Mouse (Mus musculus) forebrain, embryonic 11.5 days (tissue): ENCODE results near the gene Fam124b. TPM values are rescaled to one million over a fixed set of nuclear protein-coding genes. Genes with fewer than 3 reads are reported as not detected.

Experiments used
- ATAC-seq: fragments of 200-750 bp; cut with Nextera tagmentation; replicated peaks from 2 replicates; pipeline ENCODE4 v1.8.0; 2017; ENCODE audit warnings: moderate TSS enrichment; ENCODE audit not compliant: low FRiP score
- DNase-seq: peaks from one replicate; pipeline ENCODE4 v3.0.0-alpha.2; 2017; ENCODE audit warnings: low spot score
- H3K27ac ChIP-seq: fragments of 300-500 bp; sonication (generic); 2 replicates; pipeline ENCODE4 v1.5.1; 2014; ENCODE audit warnings: low read depth, low read length
- H3K27me3 ChIP-seq: fragments of 300-500 bp; sonication (generic); 2 replicates; pipeline ENCODE4 v1.6.1; 2014; ENCODE audit warnings: mild to moderate bottlenecking, low read length, mixed read lengths; ENCODE audit not compliant: control insufficient read depth, insufficient read depth
- H3K36me3 ChIP-seq: fragments of 300-500 bp; sonication (generic); 2 replicates; pipeline ENCODE4 v1.6.1; 2014; ENCODE audit warnings: mild to moderate bottlenecking, low read length, moderate library complexity, mixed read lengths; ENCODE audit not compliant: control insufficient read depth, insufficient read depth
- H3K4me1 ChIP-seq: fragments of 300-500 bp; sonication (generic); replicated peaks from 2 replicates; pipeline ENCODE4 v1.6.1; 2014; ENCODE audit warnings: low read length, mixed read lengths; ENCODE audit not compliant: control insufficient read depth, insufficient read depth
- H3K4me2 ChIP-seq: fragments of 300-500 bp; sonication (generic); 2 replicates; pipeline ENCODE4 v1.6.1; 2014; ENCODE audit warnings: low read depth, mild to moderate bottlenecking, low read length, moderate library complexity, mixed read lengths; ENCODE audit not compliant: severe bottlenecking
- H3K4me3 ChIP-seq: fragments of 300-500 bp; sonication (generic); 2 replicates; pipeline ENCODE4 v1.5.1; 2014; ENCODE audit warnings: low read depth, low read length
- H3K9ac ChIP-seq: fragments of 300-500 bp; sonication (generic); 2 replicates; pipeline ENCODE4 v1.6.1; 2014; ENCODE audit warnings: low read length
- H3K9me3 ChIP-seq: fragments of 300-500 bp; sonication (generic); 2 replicates; pipeline ENCODE4 v1.6.1; 2016; ENCODE audit warnings: low read length, mixed read lengths; ENCODE audit not compliant: control insufficient read depth
- WGBS: fragments of 180-500 bp; shearing (Covaris S2); extraction: QIAGEN DNeasy Blood & Tissue Kit; methylation state at CpG from one replicate; pipeline ENCODE4 v1.1.7; 2014; 5-methylcytosine and 5-hydroxymethylcytosine counted together
- polyA plus RNA-seq: library from polyadenylated mRNA; unstranded; fragments of >200 nt; fragmentation: Nextera tagmentation; extraction: Ambion mirVana; gene quantifications from 2 replicates; pipeline ENCODE4 v1.2.1, GENCODE M21; 2014

Gene Fam124b
- polyA plus RNA-seq, 1 experiment from 2014 or later, result 0.72 TPM

GRCm38 (mm10) chr1:80239481-80239880 lies 21.2 kb upstream of the Fam124b start:
- no peak overlapping the region for H3K27ac ChIP-seq

GRCm38 (mm10) chr1:80236951-80237702 lies 18.9 kb upstream of the Fam124b start:
- H3K27me3 ChIP-seq, result no peaks in the 10 kb centered on the region
- ATAC-seq (peak; percentile 69), DNase-seq (no peak)
- H3K27ac ChIP-seq, result no peak overlapping the region
- 40% methylated on average over 11 of the region's 11 CpGs for WGBS
- no peak overlapping the region for H3K4me2 ChIP-seq
- no peak overlapping the region for H3K9ac ChIP-seq
- no peaks in the 10 kb centered on the region for H3K9me3 ChIP-seq
- H3K36me3 ChIP-seq, result no peaks in the 10 kb centered on the region
- no peak overlapping the region for H3K4me3 ChIP-seq
- H3K4me1 ChIP-seq, result peaks cover 2% of the 10 kb centered on the region; the same call in 1 of the 2 replicates

More at GRCm38 (mm10) chr1:80239481-80239880, 21.2 kb upstream of the Fam124b start:
- Histone ChIP-seq H3K27me3 (no peaks in the 10 kb centered on the region), H3K9ac (no peak overlapping the region), H3K4me3 (no peak overlapping the region), H3K36me3 (no peaks in the 10 kb centered on the region), H3K9me3 (no peaks in the 10 kb centered on the region), H3K4me1 (peaks cover 2% of the 10 kb centered on the region; the same call in 1 of the 2 replicates), H3K4me2 (no peak overlapping the region)
- ATAC-seq (no peak), DNase-seq (no peak)
- 76% methylated on average over 11 of the region's 11 CpGs for WGBS

GRCm38 (mm10) chr1:80236126-80236525 lies 17.9 kb upstream of the Fam124b start:
- WGBS, result 5% methylated on average over 1 of the region's 1 CpGs
- no peak for DNase-seq
- Histone ChIP-seq H3K4me1 (peaks cover 2% of the 10 kb centered on the region; the same call in 1 of the 2 replicates), H3K9ac (no peak overlapping the region), H3K4me3 (no peak overlapping the region), H3K27me3 (no peaks in the 10 kb centered on the region), H3K27ac (no peak overlapping the region), H3K36me3 (no peaks in the 10 kb centered on the region), H3K9me3 (no peaks in the 10 kb centered on the region), H3K4me2 (no peak overlapping the region)
- ATAC-seq, result no peak

GRCm38 (mm10) chr1:80230612-80231011 lies 12.3 kb upstream of the Fam124b start:
- no peaks in the 10 kb centered on the region for H3K27me3 ChIP-seq
- no peak overlapping the region for H3K4me3 ChIP-seq
- H3K36me3 ChIP-seq, result no peaks in the 10 kb centered on the region
- ATAC-seq (no peak), DNase-seq (no peak)
- 0 out of 2 replicates have a peak, but pooled peaks cover 2% of the 10 kb centered on the region for H3K4me1 ChIP-seq
- no peak overlapping the region for H3K9ac ChIP-seq
- H3K4me2 ChIP-seq, result no peak overlapping the region
- H3K9me3 ChIP-seq, result no peaks in the 10 kb centered on the region
- no peak overlapping the region for H3K27ac ChIP-seq
- WGBS, result 77% methylated on average over 1 of the region's 1 CpGs

GRCm38 (mm10) chr1:80224839-80225412 lies 6.7 kb upstream of the Fam124b start:
- Histone ChIP-seq H3K4me2 (no peak overlapping the region), H3K9me3 (no peaks in the 10 kb centered on the region), H3K9ac (no peak overlapping the region), H3K4me3 (no peak overlapping the region), H3K36me3 (no peaks in the 10 kb centered on the region), H3K27ac (no peak overlapping the region), H3K27me3 (no peaks in the 10 kb centered on the region), H3K4me1 (no peaks in the 10 kb centered on the region; the same call in 1 of the 2 replicates)
- DNase-seq, result no peak
- WGBS, result 52% methylated on average over 3 of the region's 3 CpGs
- ATAC-seq, result 0 out of 2 replicates have a peak, but pooled peaks have one; percentile 24

GRCm38 (mm10) chr1:80221151-80221550 lies 2.9 kb upstream of the Fam124b start:
- H3K4me2 ChIP-seq, result no peak overlapping the region
- DNase-seq (no peak), ATAC-seq (no peak)
- no peak overlapping the region for H3K9ac ChIP-seq
- no peaks in the 10 kb centered on the region for H3K9me3 ChIP-seq
- no peaks in the 10 kb centered on the region for H3K27me3 ChIP-seq
- no peak overlapping the region for H3K4me3 ChIP-seq
- no peaks in the 10 kb centered on the region; the same call in 1 of the 2 replicates for H3K4me1 ChIP-seq
- H3K36me3 ChIP-seq, result no peaks in the 10 kb centered on the region
- no peak overlapping the region for H3K27ac ChIP-seq
- 75% methylated on average over 4 of the region's 4 CpGs for WGBS

GRCm38 (mm10) chr1:80213826-80214225 lies 4.4 kb downstream of the Fam124b start:
- WGBS, result 81% methylated on average over 9 of the region's 9 CpGs
- no peaks in the 10 kb centered on the region for H3K9me3 ChIP-seq
- no peak for DNase-seq
- no peak overlapping the region for H3K4me3 ChIP-seq
- no peaks in the 10 kb centered on the region for H3K27me3 ChIP-seq
- no peak overlapping the region for H3K27ac ChIP-seq
- ATAC-seq, result no peak
- no peaks in the 10 kb centered on the region for H3K4me1 ChIP-seq
- no peak overlapping the region for H3K9ac ChIP-seq
- H3K36me3 ChIP-seq, result no peaks in the 10 kb centered on the region
- no peak overlapping the region for H3K4me2 ChIP-seq

GRCm38 (mm10) chr1:80213146-80213545 lies 5.1 kb downstream of the Fam124b start:
- Histone ChIP-seq H3K4me2 (no peak overlapping the region), H3K4me3 (no peak overlapping the region), H3K4me1 (no peaks in the 10 kb centered on the region), H3K9me3 (no peaks in the 10 kb centered on the region), H3K27ac (no peak overlapping the region), H3K27me3 (no peaks in the 10 kb centered on the region), H3K9ac (no peak overlapping the region), H3K36me3 (no peaks in the 10 kb centered on the region)
- DNase-seq (no peak), ATAC-seq (no peak)
- 88% methylated on average over 10 of the region's 10 CpGs for WGBS
